Mouse (Mus musculus) urinary bladder, adult 2 months (tissue): ENCODE measurements around the gene Spr. TPM values are rescaled to one million over a fixed set of nuclear protein-coding genes. Genes with fewer than 3 reads are reported as not detected.
A peak's percentile ranks its signal among the peaks of the same experiment; 100 is the strongest.
"Not testable (repeated sequence)": the region's sequence is repeated elsewhere in the genome, so short reads cannot be mapped to it uniquely, and the experiment has no call there.

Experiments
- DNase-seq: peaks from one replicate; pipeline ENCODE4 v3.0.0; 2022; ENCODE audit warnings: low spot score
- polyA plus RNA-seq: library from polyadenylated mRNA; depleted of rRNA; stranded (reverse); fragments of >200 nt; gene quantifications from 2 replicates; pipeline ENCODE4 v1.2.3, GENCODE M21; 2012; rRNA removed

The Spr gene
- polyA plus RNA-seq: 12.5 and 24.3 TPM in 2 replicates

GRCm38 (mm10) chr6:85137217-85138035 lies at the start of gene Spr:
TSS of gene Spr (minus strand) at chr6:85137766.
- peak; percentile 87 for DNase-seq

GRCm38 (mm10) chr6:85186744-85187059 lies 49.1 kb upstream of the Spr start:
- DNase-seq: no peak

- no peak for DNase-seq
Measured at GRCm38 (mm10) chr6:85186033-85186743, 48.6 kb upstream of the Spr start.

- DNase-seq: no peak
Measured at GRCm38 (mm10) chr6:85183951-85184350, 46.4 kb upstream of the Spr start.

GRCm38 (mm10) chr6:85180036-85180435 lies 42.5 kb upstream of the Spr start:
- DNase-seq: no peak

- DNase-seq: no peak
Measured at GRCm38 (mm10) chr6:85179569-85179968, 42.0 kb upstream of the Spr start.

- no peak for DNase-seq
Measured at GRCm38 (mm10) chr6:85165440-85165921, 27.9 kb upstream of the Spr start.

GRCm38 (mm10) chr6:85160201-85160923 lies 22.8 kb upstream of the Spr start:
- DNase-seq: peak; percentile 41

GRCm38 (mm10) chr6:85159092-85159760 lies 21.7 kb upstream of the Spr start:
- not testable (repeated sequence) for DNase-seq

- DNase-seq: not testable (repeated sequence)
Measured at GRCm38 (mm10) chr6:85158040-85158804, 20.7 kb upstream of the Spr start.

GRCm38 (mm10) chr6:85156551-85156950 lies 19.0 kb upstream of the Spr start:
- DNase-seq: not testable (repeated sequence)

GRCm38 (mm10) chr6:85154861-85155528 lies 17.4 kb upstream of the Spr start:
- DNase-seq: no peak

- no peak for DNase-seq
Measured at GRCm38 (mm10) chr6:85153970-85154540, 16.5 kb upstream of the Spr start.

- DNase-seq: no peak
Measured at GRCm38 (mm10) chr6:85150386-85150785, 12.8 kb upstream of the Spr start.

GRCm38 (mm10) chr6:85147636-85148035 lies 10.1 kb upstream of the Spr start:
- no peak for DNase-seq

GRCm38 (mm10) chr6:85144466-85144865 lies 6.9 kb upstream of the Spr start:
- no peak for DNase-seq

GRCm38 (mm10) chr6:85141013-85141412 lies 3.4 kb upstream of the Spr start:
- not testable (repeated sequence) for DNase-seq

- no peak for DNase-seq
Measured at GRCm38 (mm10) chr6:85139534-85139933, 2.0 kb upstream of the Spr start.

- not testable (repeated sequence) for DNase-seq
Measured at GRCm38 (mm10) chr6:85136784-85137183, 782 bp downstream of the Spr start.

GRCm38 (mm10) chr6:85132794-85133193 lies 4.8 kb downstream of the Spr start:
- DNase-seq: not testable (repeated sequence)
